Mouse (Mus musculus) activated CD4-positive, CD25-positive, alpha-beta regulatory T cell, adult 4 months (primary cell): ENCODE results near the gene Gpr15. TPM values are rescaled to one million over a fixed set of nuclear protein-coding genes. Genes with fewer than 3 reads are reported as not detected.

Experiments used
- ATAC-seq: one replicate; pipeline ENCODE4 v1.8.0; 2017
- polyA plus RNA-seq, 2 experiments: library from polyadenylated mRNA; unstranded; fragments of 100-300 nt; shearing (Covaris generic); gene quantifications; one replicate each; pipeline ENCODE4 v1.2.1; 2017

Gpr15 gene
- polyA plus RNA-seq, 2 experiments from 2014 or later, result 22.6 to 23.4 TPM

GRCm38 (mm10) chr16:58670643-58671042, 48.2 kb downstream of the Gpr15 start:
- ATAC-seq, result peak; percentile 37

DNA sequence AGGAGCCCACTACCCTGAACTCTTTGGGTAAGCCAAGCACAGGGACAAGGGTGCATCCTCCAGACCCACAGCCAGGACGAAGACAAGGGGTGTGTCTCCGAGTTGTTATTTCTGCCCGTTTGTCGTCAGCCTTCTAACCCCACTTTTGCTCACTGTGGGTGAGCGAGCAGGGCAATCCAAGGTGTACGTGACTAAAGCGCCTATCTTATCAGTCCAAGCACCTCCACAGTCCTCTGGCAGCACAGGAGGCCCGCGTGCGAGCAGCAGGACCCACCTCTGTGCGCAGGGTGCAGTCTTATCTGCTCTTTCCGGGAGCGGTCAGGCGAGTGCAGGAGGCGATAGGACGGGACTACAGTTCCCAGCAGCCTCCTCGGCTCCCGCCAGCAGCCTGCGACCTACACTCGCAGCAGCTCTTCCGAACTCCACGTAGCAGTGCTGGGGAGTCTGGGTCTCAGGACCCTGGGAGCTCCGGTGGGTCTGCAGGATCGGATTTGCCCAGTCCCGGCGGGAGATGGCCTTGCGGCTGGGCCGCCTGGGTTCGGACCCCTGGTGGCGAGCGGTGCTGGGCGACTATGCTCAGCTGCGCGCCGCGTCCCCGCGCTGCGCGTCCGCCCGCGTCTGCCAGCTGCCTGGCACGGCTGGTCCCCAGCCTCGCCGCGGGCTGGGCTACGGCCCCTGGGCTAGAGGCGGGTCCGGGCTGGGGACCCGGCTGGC, 48.8 kb downstream of the Gpr15 start, which contains the start of gene Cpox:
Gene Cpox, plus strand, starts transcription at position 376 of the 714 bp plus-strand sequence.
- ATAC-seq, result peak; percentile 96

- no peak for ATAC-seq
Observed at GRCm38 (mm10) chr16:58669264-58669663, 49.6 kb downstream of the Gpr15 start.

DNA sequence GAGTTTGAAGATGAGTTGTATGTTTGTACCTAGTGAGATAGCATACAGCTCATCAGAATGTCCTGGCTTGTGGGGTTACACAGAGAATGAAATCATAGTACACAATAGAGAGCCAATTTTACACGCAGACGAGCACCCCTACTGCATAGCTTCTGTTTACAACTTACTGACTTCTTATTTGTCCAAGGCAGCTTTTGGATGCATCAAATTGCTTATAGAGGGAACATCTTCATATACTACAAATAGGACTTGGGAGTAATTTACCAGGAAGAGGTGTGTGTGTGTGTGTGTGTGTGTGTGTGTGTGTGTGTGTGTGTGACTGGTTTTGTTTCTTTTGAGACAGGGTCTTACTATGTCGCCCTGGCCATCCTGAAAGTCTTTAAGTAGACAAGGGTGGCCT, 50.3 kb downstream of the Gpr15 start:
- ATAC-seq, result no peak

Other genes with a start within 250 kb of the Gpr15 start
- 1 to 10 TPM; 4.6 to 7.4 TPM for gene St3gal6, start 194.8 kb downstream of the Gpr15 start, polyA plus RNA-seq
- not detected for gene Gm813, start 102.1 kb downstream of the Gpr15 start, polyA plus RNA-seq
- gene E330017A01Rik, start 80.3 kb downstream of the Gpr15 start, polyA plus RNA-seq, result not detected
- gene Cpox, start 48.8 kb downstream of the Gpr15 start, polyA plus RNA-seq, result 10 to 100 TPM; 34.0 to 37.2 TPM
- gene Cldnd1, start 8.8 kb upstream of the Gpr15 start, polyA plus RNA-seq, result 100 to 1,000 TPM; 229 to 255 TPM
- gene Olfr172, start 44.1 kb upstream of the Gpr15 start, polyA plus RNA-seq, result under 1 TPM in 1 of 2 experiments, not detected in 1; 0.19 TPM
- 1 to 10 TPM in 1 of 2 experiments, under 1 TPM in 1; 0.75 to 1.2 TPM for gene Olfr173, start 81.2 kb upstream of the Gpr15 start, polyA plus RNA-seq
- not detected for gene Olfr175-ps1, start 107.7 kb upstream of the Gpr15 start, polyA plus RNA-seq
- gene Olfr177, start 155.7 kb upstream of the Gpr15 start, polyA plus RNA-seq, result not detected
- gene Olfr178, start 173.0 kb upstream of the Gpr15 start, polyA plus RNA-seq, result not detected
- gene Olfr181, start 209.7 kb upstream of the Gpr15 start, polyA plus RNA-seq, result not detected
- not detected for gene Olfr180, start 210.3 kb upstream of the Gpr15 start, polyA plus RNA-seq